In the genomic region with DNA sequence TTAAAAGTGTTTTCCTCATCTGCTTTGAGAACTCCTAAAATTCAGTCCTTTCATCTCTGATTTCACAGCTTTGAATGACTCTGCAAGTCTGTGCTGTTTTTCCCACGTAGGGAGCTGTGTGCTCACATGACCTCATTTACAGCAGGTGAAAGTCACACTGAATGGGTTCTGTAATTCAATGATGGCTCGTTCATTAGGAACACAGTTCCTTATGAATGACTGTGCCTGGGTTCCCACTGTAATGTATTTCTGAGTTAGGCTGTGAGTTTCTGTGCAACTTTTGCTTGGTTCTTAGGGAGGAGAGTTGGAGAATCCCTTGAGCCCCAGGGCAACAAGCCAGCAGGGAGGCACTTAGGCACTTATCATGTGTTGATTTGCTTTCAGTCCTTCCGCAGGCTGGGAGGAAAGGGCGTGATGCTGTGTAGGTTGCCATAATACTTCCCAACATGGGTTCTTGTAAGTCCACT, we compare ENCODE assay signal across 8 mouse cellular contexts.
A peak's percentile ranks its signal among the peaks of the same experiment; 100 is the strongest.
DNase-seq lines count a peak whose midpoint lies in the region; ATAC-seq lines count a peak whose summit lies in the region.

No protein-coding gene starts in this region.

- DNase-seq in cerebellum, adult 11 months = no peak
- DNase-seq in right cerebral cortex, postnatal 4 days = peak; percentile 3
- no peak for DNase-seq in right cerebral cortex, postnatal 14 days
- DNase-seq in kidney, adult 9 months = peak; percentile 24
- DNase-seq in Muller cell, postnatal 12 days (ENCODE audit: inconsistent ontology term) = no peak
- DNase-seq in spleen, adult 18-20 months = no peak
- no peak for DNase-seq in cerebellum, adult 18-20 months

- peak; percentile 36; the same call in 1 of the 2 replicates for ATAC-seq in cerebellum, adult (ENCODE audit: insufficient number of reproducible peaks, low FRiP score, low TSS enrichment)

Comparison
In these comparisons a context has a peak if more than half of its experiments do, and no peak if none do; other contexts are left out.
1. DNase-seq: peak in right cerebral cortex, postnatal 4 days (single experiment) and kidney, adult 9 months (single experiment); none in cerebellum, adult 11 months (single experiment), right cerebral cortex, postnatal 14 days (single experiment), Muller cell, postnatal 12 days (single experiment), spleen, adult 18-20 months (0 of 2) and cerebellum, adult 18-20 months (0 of 2).